Mouse (Mus musculus) layer of hippocampus, adult 18-20 months (tissue): ENCODE data around the gene Tspan4. TPM values are rescaled to one million over a fixed set of nuclear protein-coding genes. Genes with fewer than 3 reads are reported as not detected.

Source experiments
- DNase-seq, 2 experiments: peaks; one replicate each; pipeline ENCODE4 v3.0.0; 2022; ENCODE audit warnings: low spot score in 2 of 2
- total RNA-seq, 2 experiments: library from RNA; stranded (reverse); gene quantifications; 2 replicates each; pipeline ENCODE4 v1.2.3; 2021

The Tspan4 gene
- total RNA-seq, 2 experiments from 2014 or later: 11.3 to 11.7 TPM

DNA sequence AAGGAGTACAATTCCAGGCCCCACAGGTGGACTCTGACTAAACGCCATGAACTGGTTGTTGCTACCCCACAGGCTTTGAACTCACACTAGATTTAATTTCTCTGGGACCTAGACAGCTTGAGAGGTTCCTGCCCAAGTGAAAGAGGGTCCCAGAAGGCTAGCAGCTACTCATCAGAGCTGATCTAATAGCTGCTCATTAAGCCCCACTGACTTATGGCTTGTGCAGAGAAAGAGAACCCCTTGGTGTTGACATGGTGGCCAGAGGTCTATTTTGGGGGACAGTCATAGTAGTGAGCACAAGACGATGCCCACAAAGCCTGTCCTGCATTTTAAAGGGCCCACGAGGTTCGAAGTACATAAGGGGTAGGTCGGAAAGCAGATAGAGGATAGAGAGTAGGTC, 880 bp upstream of the Tspan4 start:
- no peak for DNase-seq

- DNase-seq: no peak
Measured at GRCm38 (mm10) chr7:141475805-141476158, 742 bp downstream of the Tspan4 start.

DNA sequence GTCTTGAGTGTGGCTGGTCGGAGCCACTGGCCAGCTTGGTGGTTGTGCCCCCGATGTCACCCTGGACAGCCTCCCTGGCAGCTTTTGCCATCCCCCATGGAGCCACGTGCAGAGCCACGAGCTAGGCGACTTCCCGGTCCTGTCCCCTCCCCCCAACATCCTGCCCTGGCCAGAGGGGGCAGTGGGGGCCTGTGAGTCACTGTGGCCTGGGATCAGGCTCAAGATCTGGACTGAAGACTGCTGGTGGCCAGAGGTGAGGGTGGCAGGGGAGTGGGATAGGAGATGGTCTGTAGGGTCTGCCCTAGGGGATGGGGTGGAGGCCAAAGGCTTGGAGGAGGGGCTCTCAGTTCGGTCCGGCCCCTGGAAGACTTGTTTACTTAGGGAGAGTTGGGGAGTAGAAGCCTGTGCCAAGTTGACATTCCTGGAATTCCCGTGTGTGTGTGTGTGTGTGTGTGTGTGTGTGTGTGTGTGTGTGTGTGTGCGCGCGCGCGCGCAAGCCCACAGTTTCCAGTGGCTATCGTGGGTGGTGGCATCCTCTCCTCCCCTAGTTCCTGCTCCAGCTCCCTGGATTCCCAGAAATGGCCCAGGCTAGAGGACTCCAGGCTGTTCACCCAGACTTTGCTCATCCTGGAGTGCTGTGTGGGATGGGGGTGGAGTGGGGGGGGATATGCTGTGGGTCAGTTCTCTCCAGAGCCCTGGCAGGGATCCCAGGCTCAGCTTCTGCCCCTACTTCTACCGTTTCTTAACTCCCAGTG, 1.4 kb downstream of the Tspan4 start:
- DNase-seq: no peak

DNA sequence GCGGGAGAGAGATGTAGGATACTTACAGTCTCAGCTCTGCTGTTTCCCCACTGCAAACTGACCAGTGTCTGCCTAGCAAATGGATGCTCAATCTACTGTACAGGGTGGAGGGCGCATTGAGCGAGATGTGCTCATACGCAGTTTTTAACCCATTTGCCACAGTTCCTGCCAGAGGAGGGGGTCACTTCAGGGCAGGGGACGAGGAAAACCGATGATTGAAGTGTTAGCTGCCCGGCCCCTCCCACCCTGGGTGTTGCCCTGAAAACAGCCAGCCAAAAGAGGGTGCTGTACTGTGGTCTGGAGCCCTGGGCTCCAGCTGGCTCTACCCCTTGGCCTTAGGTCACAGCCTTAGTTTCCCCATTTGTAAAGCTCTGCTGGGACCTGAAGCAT, 1.9 kb downstream of the Tspan4 start:
- no peak for DNase-seq

DNA sequence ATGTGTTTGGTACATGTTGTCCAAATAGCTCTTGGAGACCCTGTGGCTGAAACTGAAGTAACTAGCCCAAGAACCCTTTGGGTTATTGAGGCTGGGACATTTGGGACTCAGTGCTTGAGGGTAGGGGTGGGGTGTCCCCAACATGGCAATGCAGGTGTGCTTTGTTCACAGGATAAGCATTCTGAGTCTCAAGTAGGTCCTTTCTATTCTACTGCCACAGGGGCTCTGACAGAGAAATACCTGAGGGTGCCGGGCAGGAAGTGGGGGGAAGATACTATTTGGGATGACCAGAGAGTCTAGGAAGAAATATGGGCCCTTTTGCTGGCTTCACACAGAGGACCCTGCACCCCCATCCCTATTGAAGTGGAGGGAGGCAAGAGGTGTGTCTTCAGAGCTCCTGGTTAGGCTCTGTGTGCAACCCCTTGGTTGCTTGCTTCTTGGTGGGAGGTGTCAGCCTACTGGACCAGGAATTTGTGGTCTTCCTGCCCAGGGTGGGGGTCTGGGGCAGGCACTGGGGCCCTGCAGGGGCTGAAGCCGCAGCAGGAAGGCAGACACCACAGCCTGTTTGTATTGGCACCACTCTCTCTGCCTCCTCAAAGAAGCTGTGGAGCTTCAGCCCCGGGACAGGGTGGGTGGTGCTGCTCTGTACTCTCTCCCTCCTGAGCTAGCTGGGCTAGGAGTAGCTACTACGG, 2.7 kb downstream of the Tspan4 start:
- DNase-seq: no peak

DNA sequence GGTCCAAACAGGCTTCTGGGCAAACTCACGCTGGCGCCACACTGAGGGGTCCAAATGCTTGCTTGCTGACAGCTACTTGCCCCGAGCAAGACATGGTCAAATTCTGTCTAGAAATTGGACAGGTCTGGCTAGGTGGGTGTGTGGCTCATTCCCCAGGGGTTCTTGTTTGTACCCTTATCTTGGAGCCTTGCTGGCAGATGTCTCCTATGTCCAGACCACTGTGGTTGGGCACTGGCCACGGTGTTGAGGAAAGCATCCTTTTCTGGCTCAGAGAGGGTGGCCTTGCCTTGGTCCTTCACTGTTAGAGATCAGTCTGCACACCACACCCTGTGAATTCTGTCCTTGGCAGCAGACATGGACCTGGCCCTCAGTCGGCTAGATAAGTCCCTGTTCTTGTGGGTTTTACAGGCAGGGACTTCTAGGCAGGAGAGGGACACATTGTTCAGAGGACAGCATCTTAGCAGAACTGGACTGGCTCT, 3.3 kb downstream of the Tspan4 start:
- DNase-seq: no peak

DNA sequence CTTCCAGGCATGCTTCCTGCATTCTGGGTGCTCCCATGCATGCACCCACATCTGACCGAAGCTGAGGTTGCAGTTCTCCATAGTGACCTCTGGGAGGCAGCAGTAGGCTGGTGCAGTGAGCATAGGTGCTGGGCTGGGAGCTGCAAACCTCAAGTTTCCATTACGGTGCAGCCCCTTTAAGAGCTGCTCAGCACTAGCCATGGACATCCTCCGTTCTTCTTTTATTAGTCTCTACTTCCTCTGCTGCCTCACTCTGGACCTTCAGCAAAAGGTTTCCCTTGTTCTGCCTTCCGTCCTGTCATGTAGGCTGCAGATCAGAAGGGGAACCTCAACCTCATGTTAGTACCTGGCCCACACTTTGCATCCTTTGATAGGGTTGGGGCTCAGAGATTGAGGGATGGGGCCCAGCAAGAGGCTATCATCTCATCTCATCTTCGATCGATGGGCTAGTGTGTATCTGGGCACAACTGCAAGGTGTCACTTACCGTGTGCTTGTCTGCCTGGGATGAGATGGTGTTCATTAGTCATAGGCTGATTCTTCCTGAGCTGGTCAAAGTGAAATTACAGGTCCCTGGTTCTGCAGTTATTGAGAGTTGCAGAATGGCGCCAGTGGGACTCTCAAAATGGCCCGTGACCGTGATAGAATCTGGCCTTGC, 5.9 kb downstream of the Tspan4 start:
- DNase-seq: peak; percentile 65 to 85

GRCm38 (mm10) chr7:141481498-141482401, 6.7 kb downstream of the Tspan4 start:
- DNase-seq: peak in 1 of 2 experiments; percentile 63

DNA sequence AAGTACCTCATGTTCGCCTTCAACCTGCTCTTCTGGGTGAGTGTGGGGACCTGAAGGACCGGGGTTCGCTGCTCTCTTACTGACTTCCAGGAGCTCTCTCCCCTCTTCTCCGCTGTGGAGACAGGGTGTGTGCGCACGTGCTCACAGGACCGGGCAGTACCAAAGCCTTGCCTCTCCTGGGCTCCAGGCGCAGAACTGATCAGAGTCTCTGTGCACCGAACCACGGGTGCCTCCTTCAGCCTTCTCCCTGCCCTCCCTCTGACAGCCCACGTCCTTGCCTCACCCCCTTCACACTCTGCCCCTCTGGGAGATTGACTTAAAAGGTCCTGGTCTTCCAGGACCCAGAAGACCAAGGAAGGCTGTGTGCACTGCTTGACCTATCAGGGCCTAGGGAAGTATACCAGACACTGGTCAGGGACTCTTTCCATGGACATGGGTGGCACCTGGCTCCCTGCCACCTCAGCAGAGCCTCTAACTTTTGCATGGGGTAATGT, 7.5 kb downstream of the Tspan4 start:
- DNase-seq: no peak

GRCm38 (mm10) chr7:141483114-141483653, 8.1 kb downstream of the Tspan4 start:
- no peak for DNase-seq

GRCm38 (mm10) chr7:141484186-141485120, 9.4 kb downstream of the Tspan4 start:
- DNase-seq: no peak

DNA sequence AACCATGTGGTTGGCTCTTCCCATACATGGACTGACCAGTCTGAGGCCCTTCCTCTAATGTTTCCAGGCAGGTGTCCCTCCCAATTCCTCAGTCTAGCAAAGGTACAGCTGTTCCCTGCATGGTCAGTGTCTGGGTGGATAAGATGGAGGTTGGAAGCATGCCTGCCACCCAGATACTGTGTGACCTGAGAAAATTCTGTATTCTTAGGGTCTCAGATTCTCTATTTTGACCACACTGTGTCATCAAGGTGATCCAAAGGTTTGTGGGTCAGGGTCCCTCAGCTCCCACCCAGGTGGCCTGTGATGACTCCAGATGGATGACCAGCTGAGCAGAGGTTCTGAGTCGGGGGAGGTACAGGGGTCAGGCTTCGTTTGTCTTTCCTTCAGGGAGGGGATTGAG, 10.1 kb downstream of the Tspan4 start:
- DNase-seq: no peak

GRCm38 (mm10) chr7:141485606-141486005, 10.6 kb downstream of the Tspan4 start:
- DNase-seq: no peak

DNA sequence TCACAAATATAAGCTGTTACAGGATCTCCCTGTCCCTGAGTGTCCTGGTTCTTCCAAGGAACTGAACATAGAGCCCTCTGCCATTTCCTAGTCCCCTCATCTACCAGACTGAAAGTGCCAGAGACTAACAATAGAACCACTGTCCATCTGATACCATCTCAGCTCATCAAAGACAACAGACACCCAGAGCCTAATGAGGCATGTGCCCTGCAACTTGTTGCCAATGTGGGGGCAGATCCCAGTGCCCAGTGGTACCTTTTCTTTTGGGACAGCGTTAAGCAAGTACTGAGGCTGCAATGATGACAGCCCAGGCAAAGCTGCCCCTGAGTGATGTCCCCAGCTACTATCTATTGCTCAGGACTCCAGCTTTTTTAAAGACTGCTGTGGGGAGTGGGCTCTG, 11.2 kb downstream of the Tspan4 start:
- DNase-seq: no peak

GRCm38 (mm10) chr7:141487141-141487540, 12.1 kb downstream of the Tspan4 start:
- DNase-seq: no peak

DNA sequence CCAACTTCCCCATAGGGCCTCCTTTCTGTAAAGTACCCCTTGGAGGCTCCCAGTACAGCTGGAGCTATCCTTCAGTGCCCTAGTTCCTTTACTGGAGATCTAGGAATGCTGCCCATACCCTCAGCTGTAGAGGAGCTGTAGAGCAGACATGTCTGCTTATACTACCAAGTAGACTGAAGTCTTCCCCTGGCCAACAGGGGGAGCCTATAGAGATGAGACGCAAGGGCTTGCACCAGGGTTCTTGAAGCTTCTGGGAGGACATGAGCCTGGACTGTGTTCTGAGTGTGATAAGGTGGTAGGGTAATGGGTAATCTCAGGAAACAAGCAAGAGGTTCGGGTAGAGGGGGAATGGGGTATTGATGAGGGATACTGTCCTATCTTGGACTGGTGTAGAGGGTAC, 16.1 kb downstream of the Tspan4 start:
- DNase-seq: no peak

- no peak for DNase-seq
Measured at GRCm38 (mm10) chr7:141492738-141493137, 17.7 kb downstream of the Tspan4 start.

- DNase-seq: no peak
Measured at GRCm38 (mm10) chr7:141493729-141494128, 18.7 kb downstream of the Tspan4 start.

- DNase-seq: no peak
Measured at GRCm38 (mm10) chr7:141495379-141495778, 20.3 kb downstream of the Tspan4 start.

DNA sequence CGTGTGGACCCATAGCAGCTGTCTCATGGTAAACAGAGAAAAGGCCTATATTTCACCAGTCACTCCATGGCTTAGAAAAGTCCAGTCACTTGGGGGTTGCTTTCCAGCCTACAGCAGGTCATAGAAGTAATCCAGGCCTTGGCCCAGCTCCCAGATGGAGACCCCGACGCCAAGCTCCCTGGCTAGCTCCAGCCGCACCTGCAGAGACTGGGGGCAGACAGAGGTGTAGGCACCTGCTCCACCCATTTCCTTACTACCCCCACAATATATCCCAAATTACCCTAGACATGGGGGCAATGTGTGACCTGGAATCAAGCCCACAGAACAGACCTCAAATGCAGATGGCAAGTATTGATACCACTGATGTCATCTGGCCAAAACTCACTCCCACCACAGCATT, 20.9 kb downstream of the Tspan4 start:
- DNase-seq: no peak
